Mouse (Mus musculus) kidney, adult 18-20 months (tissue): ENCODE data around the gene Galnt17.

ENCODE experiments used
- DNase-seq: peaks from one replicate; pipeline ENCODE4 v3.0.0; 2021

Gene Galnt17

GRCm38 (mm10) chr5:130914606-130915005 is 393.7 kb downstream of the Galnt17 start:
- DNase-seq: no peak

DNA sequence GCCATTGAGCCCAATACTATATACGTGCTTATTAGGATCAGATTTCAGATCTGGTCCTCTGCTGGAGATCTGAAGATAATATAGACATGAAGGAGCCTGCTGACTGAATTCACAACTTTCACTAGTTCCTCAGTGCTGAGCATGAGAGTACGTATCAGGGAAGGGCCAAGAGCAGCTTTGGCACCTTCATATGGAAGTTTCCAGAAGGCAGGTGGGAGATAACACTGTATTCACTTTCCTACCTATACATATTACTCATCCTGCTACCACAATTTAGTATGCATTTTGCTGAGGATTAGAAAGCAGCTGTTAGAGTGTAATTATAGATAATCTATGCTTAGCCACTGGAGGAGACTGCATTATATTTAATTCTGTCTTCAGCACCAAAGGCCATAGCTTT is 396.7 kb downstream of the Galnt17 start:
- no peak for DNase-seq

- DNase-seq: no peak
These were observed 406.6 kb downstream of the Galnt17 start for GRCm38 (mm10) chr5:130901736-130902135.

DNA sequence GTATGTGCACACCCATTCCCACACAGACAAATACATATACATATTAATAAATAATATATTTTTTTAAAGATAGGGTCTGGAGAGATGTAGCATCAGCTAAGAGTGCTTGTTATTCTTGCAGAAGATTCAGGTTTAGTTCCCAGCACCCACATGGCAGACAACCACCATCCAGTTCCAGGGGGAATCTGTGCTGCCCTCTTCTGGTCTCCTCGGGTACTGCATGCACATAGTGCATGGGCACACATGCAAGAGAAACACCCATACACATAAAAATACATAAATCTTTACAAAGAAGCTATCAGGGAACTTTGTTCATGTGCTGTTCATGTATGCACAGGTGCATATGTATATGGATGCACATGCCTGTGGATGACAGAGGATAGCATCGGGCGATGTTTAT is 412.3 kb downstream of the Galnt17 start:
- no peak for DNase-seq

- DNase-seq: no peak
These were observed 416.6 kb downstream of the Galnt17 start for GRCm38 (mm10) chr5:130891735-130892134.

DNA sequence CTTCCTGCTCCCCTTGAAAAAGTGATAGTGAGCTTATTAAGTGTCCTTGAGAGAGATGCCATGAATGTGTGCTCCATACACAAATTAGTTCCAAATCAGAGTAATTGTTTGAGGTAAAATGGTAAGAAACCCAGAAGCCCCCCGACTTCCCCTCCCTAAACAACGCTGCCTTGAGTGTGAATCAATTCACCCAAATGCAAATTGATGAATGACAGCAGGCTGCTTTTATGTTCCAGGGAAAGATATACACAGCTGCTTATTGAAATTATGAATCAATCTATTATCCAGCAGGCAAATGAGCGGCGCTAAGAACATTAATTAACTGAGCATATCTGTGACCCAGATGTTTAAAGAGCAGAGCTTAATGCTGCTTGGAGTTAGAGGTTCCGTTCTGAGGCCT is 428.0 kb downstream of the Galnt17 start:
- DNase-seq: no peak

GRCm38 (mm10) chr5:130875391-130875790 is 432.9 kb downstream of the Galnt17 start:
- DNase-seq: no peak

- DNase-seq: no peak
These were observed 437.2 kb downstream of the Galnt17 start for GRCm38 (mm10) chr5:130871086-130871485.

DNA sequence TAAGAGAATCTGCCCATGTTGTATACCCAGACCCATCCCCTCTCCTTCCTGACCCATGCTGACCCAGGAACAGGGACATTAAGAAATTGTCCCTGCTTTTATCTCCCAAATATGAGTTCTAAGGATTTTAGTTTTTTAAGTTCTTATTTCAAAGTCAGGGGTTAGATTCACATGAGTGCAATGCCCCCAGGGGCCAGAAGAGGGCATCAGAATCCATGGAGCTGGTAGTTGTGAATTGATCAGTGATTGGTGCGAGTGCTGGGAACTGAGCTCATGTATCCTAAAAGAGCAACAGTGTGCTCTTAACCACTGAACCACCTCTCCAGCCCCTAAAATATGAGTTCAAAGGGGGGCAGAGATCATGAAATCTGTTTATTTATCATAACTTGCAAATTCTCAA is 438.4 kb downstream of the Galnt17 start:
- DNase-seq: peak; percentile 10

DNA sequence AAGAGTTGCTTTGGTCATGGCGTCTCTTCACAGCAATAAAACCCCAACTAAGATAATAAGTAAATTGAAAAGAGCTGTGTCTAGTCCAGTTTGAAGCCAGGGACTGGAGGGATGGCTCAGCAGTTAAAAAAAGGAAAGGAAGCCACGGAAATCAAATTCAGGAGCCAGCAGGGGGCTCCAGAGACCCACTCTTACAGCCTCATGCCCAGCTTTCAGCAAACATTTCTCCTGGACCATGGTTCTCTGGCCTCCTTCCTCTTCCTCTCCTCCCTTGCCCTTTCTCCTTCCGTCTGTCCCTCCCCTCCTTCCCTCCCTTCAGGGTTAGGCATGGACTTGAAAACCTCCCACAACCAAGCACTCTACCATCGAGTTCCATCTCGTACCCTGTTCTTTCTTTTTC is 446.0 kb downstream of the Galnt17 start:
- DNase-seq: peak; percentile 10

GRCm38 (mm10) chr5:130859736-130860135 is 448.6 kb downstream of the Galnt17 start:
- DNase-seq: no peak

DNA sequence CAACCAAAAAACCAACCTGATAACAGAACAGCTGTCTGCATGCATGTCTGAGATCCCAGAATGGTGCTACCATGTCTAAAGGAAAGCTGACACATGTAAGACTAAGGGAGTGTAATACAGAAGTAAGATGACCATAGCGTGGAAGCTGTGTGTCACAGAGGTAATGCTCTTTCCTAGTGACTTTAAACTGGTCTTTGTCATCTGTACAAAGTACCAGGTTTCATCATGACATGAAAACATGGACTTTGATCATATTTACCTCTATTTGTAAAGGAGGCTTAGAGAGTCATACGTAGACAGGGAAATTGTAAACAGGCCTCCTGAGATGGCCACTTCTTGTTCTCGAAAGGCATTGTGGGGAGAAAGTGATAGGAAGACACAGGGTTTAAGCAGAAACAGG is 449.6 kb downstream of the Galnt17 start:
- no peak for DNase-seq

- DNase-seq: peak; percentile 19
These were observed 450.1 kb downstream of the Galnt17 start for GRCm38 (mm10) chr5:130858148-130858547.

GRCm38 (mm10) chr5:130854430-130854829 is 453.9 kb downstream of the Galnt17 start:
- no peak for DNase-seq

- peak; percentile 85 for DNase-seq
These were observed 454.9 kb downstream of the Galnt17 start for GRCm38 (mm10) chr5:130853371-130853770.

- no peak for DNase-seq
These were observed 456.1 kb downstream of the Galnt17 start for GRCm38 (mm10) chr5:130852182-130852581.

- DNase-seq: no peak
These were observed 458.7 kb downstream of the Galnt17 start for GRCm38 (mm10) chr5:130849610-130850009.

DNA sequence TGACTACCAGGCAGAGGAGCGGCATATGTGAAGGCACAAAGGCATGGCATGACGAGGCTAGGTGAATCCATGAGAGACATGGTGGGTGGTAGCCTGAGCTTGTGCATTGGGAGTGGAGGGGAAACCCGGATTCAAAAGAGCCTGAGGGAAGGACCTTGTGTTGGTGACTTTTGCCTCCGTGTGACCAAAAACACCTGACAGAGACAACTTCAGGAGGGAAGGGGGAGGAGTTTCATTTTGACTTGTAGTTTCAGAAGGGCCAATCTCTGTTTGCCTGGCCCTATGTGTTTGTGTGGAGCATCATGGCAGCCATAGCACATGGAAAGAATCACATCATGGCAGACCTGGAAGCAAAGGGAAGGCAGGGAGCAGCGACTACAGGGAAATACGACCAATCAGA is 459.7 kb downstream of the Galnt17 start:
- no peak for DNase-seq

GRCm38 (mm10) chr5:130825797-130826196 is 482.5 kb downstream of the Galnt17 start:
- no peak for DNase-seq
